Mouse (Mus musculus) CH12.LX (cell line): ENCODE results near the gene BC051019.

Source experiments
- CHD2 ChIP-seq: IDR thresholded peaks from 2 replicates; pipeline ENCODE4 v1.6.1; 2011; ENCODE audit warnings: low read length, improper control_type of control experiment
- CTCF ChIP-seq, 2 experiments: IDR thresholded peaks in 1 of 2; conservative IDR thresholded peaks in 1 of 2; 2 replicates each; pipeline ENCODE4 v1.5.1; 2011 to 2012; ENCODE audit warnings: low read depth in 2 of 2, low read length in 2 of 2, improper control_type of control experiment in 1 of 2, inconsistent platforms in 1 of 2, mild to moderate bottlenecking in 1 of 2, moderate library complexity in 1 of 2
- NELFE ChIP-seq: IDR thresholded peaks from 2 replicates; pipeline ENCODE4 v1.6.1; 2011; ENCODE audit warnings: low read depth, low read length, improper control_type of control experiment
- ZMIZ1 ChIP-seq: IDR thresholded peaks from 2 replicates; pipeline ENCODE4 v1.6.1; 2012; ENCODE audit warnings: low read depth, mild to moderate bottlenecking, inconsistent platforms, low read length, improper control_type of control experiment

- TF ChIP-seq ZMIZ1 (no peak), CTCF (conservative IDR thresholded peaks at IDR 0.05 in 1 of 2, IDR thresholded peaks at IDR 0.05 in 1 of 2; ENCODE audit: low read depth in 2 of 2, low read length in 2 of 2) (no peak), CHD2 (no peak), NELFE (no peak)
These were observed 20.9 kb downstream of the BC051019 start for GRCm38 (mm10) chr7:109702721-109703120.
